Mouse (Mus musculus): ENCODE data around the gene Timm50. TPM values are rescaled to one million over a fixed set of nuclear protein-coding genes. Genes with fewer than 3 reads are reported as not detected.
A peak's percentile ranks its signal among the peaks of the same experiment; 100 is the strongest.

The Timm50 gene
- polyA plus RNA-seq, 1 experiment from 2014 or later, result 149 TPM

- Histone ChIP-seq H3K4me3 (peak within 1 kb of the TSS; percentile 29), H3K9ac (replicated peaks) (no peak within 1 kb of the TSS), H3K36me3 (no peaks in the 10 kb centered on the region), H3K4me2 (replicated peaks) (peak within 1 kb of the TSS; percentile 42), H3K4me1 (peaks cover 24% of the 10 kb centered on the region), H3K27ac (replicated peaks) (no peak within 1 kb of the TSS), H3K9me3 (no peaks in the 10 kb centered on the region), H3K27me3 (peaks cover 60% of the 10 kb centered on the region)
- ATAC-seq (replicated peaks), result no peak; the same call in 1 of the 2 replicates
- WGBS, result 1% methylated on average over 52 of the region's 52 CpGs
Measured at GRCm38 (mm10) chr7:28290638-28291590, 21.0 kb downstream of the Timm50 start, which contains the start of gene Selenov. Selenov (minus strand) TSS chr7:28291186.

GRCm38 (mm10) chr7:28290165-28290564, 21.7 kb downstream of the Timm50 start:
- Histone ChIP-seq H3K4me1 (peaks cover 24% of the 10 kb centered on the region), H3K9me3 (no peaks in the 10 kb centered on the region), H3K4me2 (replicated peaks) (peak overlapping the region; percentile 42), H3K9ac (replicated peaks) (no peak overlapping the region), H3K27me3 (peaks cover 60% of the 10 kb centered on the region), H3K27ac (replicated peaks) (no peak overlapping the region), H3K4me3 (peak overlapping the region; percentile 29), H3K36me3 (no peaks in the 10 kb centered on the region)
- under 1% methylated on average over 18 of the region's 18 CpGs for WGBS
- no peak; the same call in 1 of the 2 replicates for ATAC-seq (replicated peaks)

GRCm38 (mm10) chr7:28280630-28281029, 31.2 kb downstream of the Timm50 start:
- Histone ChIP-seq H3K9me3 (no peaks in the 10 kb centered on the region), H3K4me2 (replicated peaks) (no peak overlapping the region), H3K4me1 (peaks cover 21% of the 10 kb centered on the region), H3K36me3 (no peaks in the 10 kb centered on the region), H3K27me3 (no peaks in the 10 kb centered on the region), H3K27ac (replicated peaks) (no peak overlapping the region), H3K9ac (replicated peaks) (no peak overlapping the region), H3K4me3 (no peak overlapping the region)
- no peak for ATAC-seq (replicated peaks)
- WGBS, result 82% methylated on average over 7 of the region's 7 CpGs

- Histone ChIP-seq H3K9me3 (no peaks in the 10 kb centered on the region), H3K4me3 (peak overlapping the region; percentile 75), H3K27me3 (no peaks in the 10 kb centered on the region), H3K36me3 (0 out of 2 replicates have a peak, but pooled peaks cover under 1% of the 10 kb centered on the region), H3K4me1 (peaks cover 21% of the 10 kb centered on the region), H3K27ac (replicated peaks) (peak overlapping the region; percentile 81), H3K4me2 (replicated peaks) (peak overlapping the region; percentile 79), H3K9ac (replicated peaks) (peak overlapping the region; percentile 91)
- WGBS, result 84% methylated on average over 7 of the region's 7 CpGs
- ATAC-seq (replicated peaks), result no peak
Measured at GRCm38 (mm10) chr7:28278279-28278652, 33.6 kb downstream of the Timm50 start.

GRCm38 (mm10) chr7:28277615-28278278, 34.1 kb downstream of the Timm50 start, which contains the start of gene Eid2b:
Eid2b (plus strand) TSS chr7:28277739.
- peak; percentile 79 for ATAC-seq (replicated peaks)
- Histone ChIP-seq H3K9ac (replicated peaks) (peak within 1 kb of the TSS; percentile 91), H3K4me3 (peak within 1 kb of the TSS; percentile 75), H3K36me3 (peaks cover 6% of the 10 kb centered on the region; the same call in 1 of the 2 replicates), H3K4me1 (peaks cover 21% of the 10 kb centered on the region), H3K27ac (replicated peaks) (peak within 1 kb of the TSS; percentile 81), H3K27me3 (no peaks in the 10 kb centered on the region), H3K9me3 (no peaks in the 10 kb centered on the region), H3K4me2 (replicated peaks) (peak within 1 kb of the TSS; percentile 79)
- 3% methylated on average over 68 of the region's 68 CpGs for WGBS

- H3K27ac ChIP-seq (replicated peaks), result no peak overlapping the region
- peak overlapping the region; percentile 75; the same call in 1 of the 2 replicates for H3K4me3 ChIP-seq
- ATAC-seq (replicated peaks), result peak; percentile 42
- no peaks in the 10 kb centered on the region for H3K9me3 ChIP-seq
- H3K4me1 ChIP-seq, result peaks cover 21% of the 10 kb centered on the region
- H3K4me2 ChIP-seq (replicated peaks), result no peak overlapping the region
- H3K9ac ChIP-seq (replicated peaks), result no peak overlapping the region
- peaks cover 7% of the 10 kb centered on the region; the same call in 1 of the 2 replicates for H3K36me3 ChIP-seq
- WGBS, result 61% methylated on average over 8 of the region's 8 CpGs
- no peaks in the 10 kb centered on the region for H3K27me3 ChIP-seq
Measured at GRCm38 (mm10) chr7:28277237-28277614, 34.6 kb downstream of the Timm50 start.

GRCm38 (mm10) chr7:28271761-28272160, 40.1 kb downstream of the Timm50 start:
- peaks cover 15% of the 10 kb centered on the region for H3K4me1 ChIP-seq
- ATAC-seq (replicated peaks), result no peak

GRCm38 (mm10) chr7:28269355-28269754, 42.5 kb downstream of the Timm50 start:
- Histone ChIP-seq H3K4me3 (0 out of 2 replicates have a peak overlapping the region, but pooled peaks have one; percentile 98), H3K27ac (replicated peaks) (no peak overlapping the region), H3K9me3 (no peaks in the 10 kb centered on the region), H3K9ac (replicated peaks) (no peak overlapping the region), H3K36me3 (peaks cover 27% of the 10 kb centered on the region), H3K4me2 (replicated peaks) (no peak overlapping the region; the same call in 1 of the 2 replicates), H3K4me1 (peaks cover 15% of the 10 kb centered on the region), H3K27me3 (no peaks in the 10 kb centered on the region)
- ATAC-seq (replicated peaks), result no peak
- 94% methylated on average over 12 of the region's 12 CpGs for WGBS

More at GRCm38 (mm10) chr7:28271761-28272160, 40.1 kb downstream of the Timm50 start:
- Histone ChIP-seq H3K4me3 (no peak overlapping the region), H3K27ac (replicated peaks) (no peak overlapping the region), H3K36me3 (peaks cover 27% of the 10 kb centered on the region), H3K9me3 (no peaks in the 10 kb centered on the region), H3K9ac (replicated peaks) (no peak overlapping the region), H3K27me3 (no peaks in the 10 kb centered on the region), H3K4me2 (replicated peaks) (no peak overlapping the region)
- WGBS, result 75% methylated on average over 3 of the region's 3 CpGs

GRCm38 (mm10) chr7:28268576-28268975, 43.3 kb downstream of the Timm50 start:
- H3K36me3 ChIP-seq, result peaks cover 27% of the 10 kb centered on the region
- peak overlapping the region; percentile 98 for H3K4me3 ChIP-seq
- H3K27ac ChIP-seq (replicated peaks), result peak overlapping the region; percentile 93
- peak overlapping the region; percentile 98 for H3K9ac ChIP-seq (replicated peaks)
- H3K27me3 ChIP-seq, result no peaks in the 10 kb centered on the region
- peaks cover 15% of the 10 kb centered on the region for H3K4me1 ChIP-seq
- no peak for ATAC-seq (replicated peaks)
- no peaks in the 10 kb centered on the region for H3K9me3 ChIP-seq
- 26% methylated on average over 16 of the region's 16 CpGs for WGBS
- peak overlapping the region; percentile 81 for H3K4me2 ChIP-seq (replicated peaks)

GRCm38 (mm10) chr7:28268042-28268531, 43.8 kb downstream of the Timm50 start:
- peak overlapping the region; percentile 93 for H3K27ac ChIP-seq (replicated peaks)
- H3K9ac ChIP-seq (replicated peaks), result peak overlapping the region; percentile 98
- H3K4me1 ChIP-seq, result peaks cover 15% of the 10 kb centered on the region
- peak overlapping the region; percentile 81 for H3K4me2 ChIP-seq (replicated peaks)
- H3K4me3 ChIP-seq, result peak overlapping the region; percentile 98
- WGBS, result under 1% methylated on average over 44 of the region's 62 CpGs
- H3K36me3 ChIP-seq, result peaks cover 25% of the 10 kb centered on the region
- no peaks in the 10 kb centered on the region for H3K9me3 ChIP-seq
- ATAC-seq (replicated peaks), result peak; percentile 66
- H3K27me3 ChIP-seq, result no peaks in the 10 kb centered on the region

GRCm38 (mm10) chr7:28267129-28268041, 44.5 kb downstream of the Timm50 start, which contains the start of gene Eid2:
Eid2 (plus strand) TSS chr7:28267881.
- Histone ChIP-seq H3K4me3 (peak within 1 kb of the TSS; percentile 98), H3K9me3 (no peaks in the 10 kb centered on the region), H3K27me3 (no peaks in the 10 kb centered on the region), H3K4me2 (replicated peaks) (peak within 1 kb of the TSS; percentile 81), H3K9ac (replicated peaks) (peak within 1 kb of the TSS; percentile 98), H3K4me1 (peaks cover 15% of the 10 kb centered on the region), H3K36me3 (peaks cover 20% of the 10 kb centered on the region), H3K27ac (replicated peaks) (peak within 1 kb of the TSS; percentile 93)
- ATAC-seq (replicated peaks), result peak; percentile 95
- WGBS, result 7% methylated on average over 57 of the region's 57 CpGs

Data from forebrain, embryonic 15.5 days (tissue).